27 mouse cellular contexts compared by ENCODE assay signal in genomic region chr9:113146571-113146970, GRCm38 (mm10).
DNase-seq lines count a peak whose midpoint lies in the region; ATAC-seq and TF ChIP-seq lines count a peak whose summit lies in the region.
"Had no signal": no experiment of that assay in that cellular context is flagged by ENCODE, and none has a peak within 500 bp of the region (broad histone marks: within the 10 kb centered on the region; RNA-seq: fewer than 3 reads in every experiment).

No protein-coding gene starts in this region.

- no peak for TF ChIP-seq POLR2A in liver, adult 2 months (IDR thresholded peaks at IDR 0.05; ENCODE audit: extremely low read depth, insufficient read depth, low read length)

- no peaks in the 10 kb centered on the region for H3K9me3 ChIP-seq in heart, embryonic 15.5 days (replicated peaks)
- no peaks in the 10 kb centered on the region for H3K9me3 ChIP-seq in heart, embryonic 12.5 days (replicated peaks)
- no peaks in the 10 kb centered on the region for H3K9me3 ChIP-seq in kidney, embryonic 14.5 days (ENCODE audit: control insufficient read depth, low read length)
- H3K9me3 ChIP-seq: embryonic facial prominence, embryonic 10.5 days; embryonic facial prominence, embryonic 13.5 days; forebrain, embryonic 12.5 days; forebrain, embryonic 15.5 days; heart, embryonic 13.5 days had no signal

- peaks cover 6% of the 10 kb centered on the region for H3K4me1 ChIP-seq in heart, embryonic 15.5 days (replicated peaks)
- peaks cover 12% of the 10 kb centered on the region; the same call in 1 of the 2 replicates for H3K4me1 ChIP-seq in heart, embryonic 12.5 days (replicated peaks)
- no peaks in the 10 kb centered on the region for H3K4me1 ChIP-seq in kidney, embryonic 14.5 days (ENCODE audit: control insufficient read depth, insufficient read depth, low read length)
- H3K4me1 ChIP-seq in liver, adult 2 months (ENCODE audit: control insufficient read depth, insufficient read depth, low read length) = no peaks in the 10 kb centered on the region; the same call in 1 of the 2 replicates
- H3K4me1 ChIP-seq: embryonic facial prominence, embryonic 10.5 days; embryonic facial prominence, embryonic 13.5 days; forebrain, embryonic 15.5 days had no signal

- no peak for ATAC-seq in heart, embryonic 15.5 days (replicated peaks; ENCODE audit: insufficient number of reproducible peaks, insufficient read depth, low FRiP score, low read depth)
- ATAC-seq in heart, embryonic 12.5 days (ENCODE audit: insufficient number of reproducible peaks, low FRiP score) = no peak
- ATAC-seq in kidney, embryonic 14.5 days (ENCODE audit: low FRiP score, low TSS enrichment) = no peak
- ATAC-seq: activated CD4-positive, CD25-positive, alpha-beta regulatory T cell, adult 4 months; forebrain, embryonic 15.5 days; hindbrain, postnatal 0 days; inflammation-experienced regulatory T-cells, adult 6 months had no signal

- H3K4me2 ChIP-seq in heart, embryonic 15.5 days = no peak overlapping the region
- no peak overlapping the region for H3K4me2 ChIP-seq in heart, embryonic 12.5 days
- no peak overlapping the region for H3K4me2 ChIP-seq in kidney, embryonic 14.5 days (replicated peaks; ENCODE audit: low read depth, low read length)
- H3K4me2 ChIP-seq: embryonic facial prominence, embryonic 13.5 days; forebrain, embryonic 12.5 days; forebrain, embryonic 15.5 days; heart, embryonic 13.5 days; hindbrain, embryonic 14.5 days had no signal

- H3K36me3 ChIP-seq in heart, embryonic 15.5 days = no peaks in the 10 kb centered on the region
- H3K36me3 ChIP-seq in heart, embryonic 12.5 days = no peaks in the 10 kb centered on the region
- H3K36me3 ChIP-seq in kidney, embryonic 14.5 days (ENCODE audit: control insufficient read depth, insufficient read depth, low read length) = no peaks in the 10 kb centered on the region
- no peaks in the 10 kb centered on the region for H3K36me3 ChIP-seq in liver, adult 2 months (ENCODE audit: control insufficient read depth, insufficient read depth, low read length)
- H3K36me3 ChIP-seq: embryonic facial prominence, embryonic 10.5 days; embryonic facial prominence, embryonic 13.5 days; forebrain, embryonic 12.5 days; forebrain, embryonic 15.5 days; heart, embryonic 13.5 days had no signal

- 0 out of 2 replicates have a peak overlapping the region, but pooled peaks have one; percentile 12 for H3K27ac ChIP-seq in heart, embryonic 15.5 days
- H3K27ac ChIP-seq in heart, embryonic 12.5 days (ENCODE audit: poor library complexity, severe bottlenecking) = no peak overlapping the region
- H3K27ac ChIP-seq in kidney, embryonic 14.5 days (ENCODE audit: low read depth, low read length) = no peak overlapping the region
- H3K27ac ChIP-seq in liver, adult 2 months (replicated peaks; ENCODE audit: insufficient read depth, low read depth, low read length) = no peak overlapping the region
- H3K27ac ChIP-seq: embryonic facial prominence, embryonic 10.5 days; embryonic facial prominence, embryonic 13.5 days; forebrain, embryonic 12.5 days; forebrain, embryonic 15.5 days; heart, embryonic 13.5 days; hindbrain, embryonic 14.5 days; hindbrain, postnatal 0 days had no signal

- no peak overlapping the region for H3K9ac ChIP-seq in heart, embryonic 15.5 days
- H3K9ac ChIP-seq in heart, embryonic 12.5 days = no peak overlapping the region
- no peak overlapping the region for H3K9ac ChIP-seq in kidney, embryonic 14.5 days (ENCODE audit: low read depth, low read length)
- H3K9ac ChIP-seq in liver, adult 2 months (ENCODE audit: low read depth, low read length) = no peak overlapping the region
- H3K9ac ChIP-seq: embryonic facial prominence, embryonic 13.5 days; forebrain, embryonic 12.5 days; forebrain, embryonic 15.5 days; heart, embryonic 13.5 days; hindbrain, embryonic 14.5 days had no signal

- H3K79me2 ChIP-seq in liver, adult 2 months (ENCODE audit: control insufficient read depth, insufficient read depth, low read length) = no peaks in the 10 kb centered on the region

- DNase-seq in adrenal gland, adult (ENCODE audit: inconsistent age in 2 of 2, low spot score in 1 of 2) = peak; percentile 16 to 71
- DNase-seq in adrenal gland, postnatal 14 days = no peak
- peak; percentile 27 for DNase-seq in kidney, adult 9 months
- DNase-seq in liver, adult 2 months (ENCODE audit: extremely low read depth, low read depth, low spot score) = peak; percentile 71
- DNase-seq in liver = no peak
- DNase-seq: cerebellum, adult 11-12 months; cerebellum, adult 8-10 months; cerebellum, postnatal 10 days; cerebellum, postnatal 36 days; embryo, embryonic 11 days; gastrocnemius, postnatal 25 days; heart, adult 18-20 months; heart, postnatal 10 days; heart, postnatal 4 days had no signal

- no peak for TF ChIP-seq CTCF in liver, adult 2 months (IDR thresholded peaks at IDR 0.05; ENCODE audit: low read depth, low read length)

- H3K27me3 ChIP-seq in heart, embryonic 15.5 days = no peaks in the 10 kb centered on the region
- H3K27me3 ChIP-seq in heart, embryonic 12.5 days (replicated peaks) = no peaks in the 10 kb centered on the region
- H3K27me3 ChIP-seq in kidney, embryonic 14.5 days (ENCODE audit: control insufficient read depth, insufficient read depth, low read length) = no peaks in the 10 kb centered on the region
- no peaks in the 10 kb centered on the region for H3K27me3 ChIP-seq in liver, adult 2 months (ENCODE audit: control insufficient read depth, insufficient read depth, low read length)
- H3K27me3 ChIP-seq: embryonic facial prominence, embryonic 13.5 days; forebrain, embryonic 12.5 days; forebrain, embryonic 15.5 days; heart, embryonic 13.5 days had no signal

- WGBS in heart, embryonic 15.5 days = 33% methylated on average over 2 of the region's 2 CpGs
- WGBS in heart, embryonic 12.5 days = 39% methylated on average over 2 of the region's 2 CpGs
- WGBS in kidney, embryonic 14.5 days = 54% methylated on average over 2 of the region's 2 CpGs
- 12% methylated on average over 2 of the region's 2 CpGs for WGBS in liver, adult 2 months

- H3K4me3 ChIP-seq in heart, embryonic 15.5 days = no peak overlapping the region
- no peak overlapping the region for H3K4me3 ChIP-seq in heart, embryonic 12.5 days
- H3K4me3 ChIP-seq in kidney, embryonic 14.5 days (ENCODE audit: low read length) = no peak overlapping the region
- no peak overlapping the region for H3K4me3 ChIP-seq in liver, adult 2 months (ENCODE audit: insufficient read depth, low read depth, low read length)
- H3K4me3 ChIP-seq: embryonic facial prominence, embryonic 10.5 days; embryonic facial prominence, embryonic 13.5 days; erythroblast, embryonic 14.5 days; forebrain, embryonic 12.5 days; forebrain, embryonic 15.5 days; heart, embryonic 13.5 days had no signal

Comparison
In these comparisons a context has a peak if more than half of its experiments do, and no peak if none do; other contexts are left out.
1. DNase-seq: peak in adrenal gland, adult (2 of 2), kidney, adult 9 months (single experiment) and liver, adult 2 months (single experiment); none in adrenal gland, postnatal 14 days (single experiment) and liver (single experiment).